Mouse (Mus musculus) midbrain, embryonic 13.5 days (tissue): Measurements from ENCODE around the gene Pih1d2. TPM values are rescaled to one million over a fixed set of nuclear protein-coding genes. Genes with fewer than 3 reads are reported as not detected.

Experiments used
- ATAC-seq: fragments of 200-750 bp; cut with Nextera tagmentation; 2 replicates; pipeline ENCODE4 v1.8.0; 2017; ENCODE audit warnings: mild to moderate bottlenecking, moderate TSS enrichment, moderate library complexity
- H3K27ac ChIP-seq: fragments of 300-500 bp; sonication (generic); 2 replicates; pipeline ENCODE4 v1.5.1; 2015; ENCODE audit warnings: inconsistent platforms, mild to moderate bottlenecking, moderate library complexity
- H3K27me3 ChIP-seq: fragments of 300-500 bp; sonication (generic); 2 replicates; pipeline ENCODE4 v1.6.1; 2015; ENCODE audit warnings: mild to moderate bottlenecking, inconsistent platforms
- H3K36me3 ChIP-seq: fragments of 300-500 bp; sonication (generic); 2 replicates; pipeline ENCODE4 v1.6.1; 2015; ENCODE audit warnings: mild to moderate bottlenecking, inconsistent platforms
- H3K4me1 ChIP-seq: fragments of 300-500 bp; sonication (generic); replicated peaks from 2 replicates; pipeline ENCODE4 v1.6.1; 2015; ENCODE audit warnings: inconsistent platforms
- H3K4me2 ChIP-seq: fragments of 300-500 bp; sonication (generic); replicated peaks from 2 replicates; pipeline ENCODE4 v1.6.1; 2015; ENCODE audit warnings: moderate library complexity, mild to moderate bottlenecking, inconsistent platforms
- H3K4me3 ChIP-seq: fragments of 300-500 bp; sonication (generic); replicated peaks from 2 replicates; pipeline ENCODE4 v1.5.1; 2015; ENCODE audit warnings: mild to moderate bottlenecking, inconsistent platforms
- H3K9ac ChIP-seq: fragments of 300-500 bp; sonication (generic); replicated peaks from 2 replicates; pipeline ENCODE4 v1.6.1; 2015; ENCODE audit warnings: mild to moderate bottlenecking, inconsistent platforms
- H3K9me3 ChIP-seq: fragments of 300-500 bp; sonication (generic); 2 replicates; pipeline ENCODE4 v1.6.1; 2016; ENCODE audit warnings: mild to moderate bottlenecking, inconsistent platforms
- WGBS: fragments of 180-500 bp; shearing (Covaris S2); methylation state at CpG from one replicate; pipeline ENCODE4 v1.1.7; 2015; 5-methylcytosine and 5-hydroxymethylcytosine counted together
- polyA plus RNA-seq: library from polyadenylated mRNA; unstranded; fragments of >200 nt; fragmentation: Nextera tagmentation; extraction: Ambion mirVana; gene quantifications from 2 replicates; pipeline ENCODE4 v1.2.1, GENCODE M21; 2015

Pih1d2 gene
- polyA plus RNA-seq, 1 experiment from 2014 or later = 5.5 TPM

GRCm38 (mm10) chr9:50633059-50633458 is 15.9 kb downstream of the Pih1d2 start:
- no peak overlapping the region for H3K4me2 ChIP-seq
- no peaks in the 10 kb centered on the region for H3K4me1 ChIP-seq
- peaks cover 46% of the 10 kb centered on the region for H3K36me3 ChIP-seq
- no peak for ATAC-seq
- H3K9me3 ChIP-seq = no peaks in the 10 kb centered on the region
- no peak overlapping the region for H3K9ac ChIP-seq
- no peak overlapping the region for H3K4me3 ChIP-seq
- H3K27me3 ChIP-seq = no peaks in the 10 kb centered on the region
- WGBS = 72% methylated on average over 2 of the region's 2 CpGs
- no peak overlapping the region for H3K27ac ChIP-seq

- no peaks in the 10 kb centered on the region for H3K9me3 ChIP-seq
- H3K4me2 ChIP-seq = no peak overlapping the region
- H3K27ac ChIP-seq = no peak overlapping the region
- ATAC-seq = no peak
- H3K4me1 ChIP-seq = no peaks in the 10 kb centered on the region
- no peaks in the 10 kb centered on the region for H3K27me3 ChIP-seq
- peaks cover 58% of the 10 kb centered on the region for H3K36me3 ChIP-seq
- 95% methylated on average over 11 of the region's 11 CpGs for WGBS
- H3K9ac ChIP-seq = no peak overlapping the region
- H3K4me3 ChIP-seq = no peak overlapping the region
Observed at GRCm38 (mm10) chr9:50634270-50634669, 17.1 kb downstream of the Pih1d2 start.

DNA sequence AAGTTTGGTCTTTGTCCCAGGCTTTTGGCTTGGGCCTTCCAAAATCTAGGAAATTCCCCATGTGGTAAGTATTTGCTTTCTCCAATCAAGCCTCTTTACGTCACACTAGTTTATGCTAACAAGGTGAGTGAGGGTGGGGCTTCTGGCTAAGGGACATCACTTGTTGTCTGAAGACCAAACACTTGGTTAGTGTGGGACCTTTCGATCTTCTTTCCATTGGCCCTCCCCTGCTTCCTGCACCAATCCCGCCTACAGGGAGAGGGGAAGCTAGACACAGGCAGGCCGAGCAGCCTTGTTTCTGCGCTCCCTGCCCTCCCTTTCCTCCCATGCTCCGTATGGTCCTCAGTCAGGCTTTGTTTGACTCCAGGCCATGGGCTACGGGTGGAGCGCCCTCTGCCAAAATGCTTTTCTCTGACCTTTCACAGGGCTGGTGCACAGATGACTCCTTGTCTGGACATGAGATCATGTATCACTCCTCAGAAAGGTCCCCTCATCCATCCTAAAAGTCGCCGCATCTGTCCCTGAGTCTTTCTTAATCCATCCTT is 29.8 kb downstream of the Pih1d2 start:
- H3K9me3 ChIP-seq = no peaks in the 10 kb centered on the region
- 80% methylated on average over 10 of the region's 10 CpGs for WGBS
- no peak for ATAC-seq

DNA sequence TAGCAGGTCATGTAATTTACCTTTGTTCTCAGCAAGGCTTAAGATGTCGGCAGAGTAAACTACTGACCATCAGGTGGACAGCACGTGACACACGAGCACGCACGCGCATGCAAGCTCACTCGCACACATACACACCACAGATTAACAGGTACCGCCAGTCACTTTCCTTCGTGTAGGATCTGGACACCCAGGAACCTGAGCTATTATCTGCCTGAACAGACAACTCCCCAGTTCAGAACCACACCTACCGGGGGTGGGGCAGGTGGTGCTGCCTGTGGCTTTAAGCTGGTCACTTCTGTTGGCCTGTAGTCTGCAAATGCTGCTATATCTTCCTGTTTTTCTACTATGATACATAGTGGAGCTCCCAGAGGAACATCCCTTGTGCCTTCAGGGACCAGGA is 33.4 kb downstream of the Pih1d2 start:
- whole genome bisulfite sequencing = 96% methylated on average over 10 of the region's 10 CpGs
- ATAC-seq = no peak
- Histone ChIP-seq H3K9me3 (no peaks in the 10 kb centered on the region), H3K36me3 (peaks cover 94% of the 10 kb centered on the region), H3K4me3 (no peak overlapping the region), H3K27me3 (no peaks in the 10 kb centered on the region), H3K4me1 (no peaks in the 10 kb centered on the region), H3K9ac (no peak overlapping the region), H3K27ac (no peak overlapping the region), H3K4me2 (no peak overlapping the region)

More for the DNA sequence above, 29.8 kb downstream of the Pih1d2 start:
- Histone ChIP-seq H3K4me3 (no peak overlapping the region), H3K27ac (no peak overlapping the region), H3K27me3 (no peaks in the 10 kb centered on the region), H3K9ac (no peak overlapping the region), H3K36me3 (peaks cover 93% of the 10 kb centered on the region), H3K4me2 (no peak overlapping the region), H3K4me1 (no peaks in the 10 kb centered on the region)

DNA sequence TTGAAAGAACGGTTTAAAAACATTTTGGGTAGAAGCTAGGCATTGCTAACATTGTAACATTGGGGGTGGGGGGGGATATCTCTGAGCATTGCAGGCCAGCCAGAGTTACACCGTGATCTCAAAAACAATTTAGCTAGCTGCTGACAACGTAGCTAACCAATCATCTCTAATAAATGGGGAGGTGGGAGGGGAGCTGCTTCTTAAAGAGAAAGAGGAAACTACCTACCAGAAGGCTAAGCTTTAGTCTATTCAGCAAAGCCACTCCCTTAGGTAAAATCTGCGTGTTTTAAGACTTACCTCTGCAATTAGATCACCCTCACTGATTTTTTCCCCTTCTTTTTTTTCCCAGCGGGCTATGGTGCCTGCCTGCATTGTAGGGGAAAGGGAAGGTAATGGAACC is 41.3 kb downstream of the Pih1d2 start:
- Histone ChIP-seq H3K4me1 (peaks cover 25% of the 10 kb centered on the region), H3K4me2 (peak overlapping the region; percentile 70), H3K4me3 (peak overlapping the region; percentile 90), H3K9me3 (no peaks in the 10 kb centered on the region), H3K27ac (peak overlapping the region; percentile 84; the same call in 1 of the 2 replicates), H3K27me3 (no peaks in the 10 kb centered on the region), H3K36me3 (peaks cover 32% of the 10 kb centered on the region), H3K9ac (peak overlapping the region; percentile 93)
- 31% methylated on average over 5 of the region's 5 CpGs for WGBS
- no peak for ATAC-seq

DNA sequence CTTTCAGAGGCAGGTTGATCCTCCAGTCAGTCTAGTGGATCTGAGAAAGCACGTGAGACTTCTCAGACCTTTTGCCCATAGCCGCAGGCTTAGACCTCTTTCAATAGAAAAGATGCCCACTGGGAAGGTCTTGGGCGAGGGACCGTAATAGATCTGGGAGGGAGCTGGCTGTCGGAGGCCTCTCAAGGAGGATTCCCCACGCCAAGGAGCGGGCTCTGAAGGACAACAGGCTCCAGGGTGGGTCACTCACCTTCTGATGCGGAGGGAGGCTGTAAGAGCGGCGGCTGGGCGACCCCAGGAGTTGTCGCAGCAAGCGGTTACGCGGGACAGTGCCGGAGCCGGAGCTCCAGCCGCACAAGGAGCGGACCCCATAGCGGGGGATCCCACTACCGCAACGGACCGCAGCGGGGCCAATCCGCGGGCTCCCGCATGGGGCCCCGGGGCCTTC is 41.8 kb downstream of the Pih1d2 start:
- under 1% methylated on average over 28 of the region's 28 CpGs for WGBS
- Histone ChIP-seq H3K36me3 (peaks cover 27% of the 10 kb centered on the region), H3K4me3 (peak overlapping the region; percentile 90), H3K27ac (peak overlapping the region; percentile 84), H3K4me1 (peaks cover 25% of the 10 kb centered on the region), H3K4me2 (peak overlapping the region; percentile 70), H3K9me3 (no peaks in the 10 kb centered on the region), H3K9ac (peak overlapping the region; percentile 93), H3K27me3 (no peaks in the 10 kb centered on the region)
- ATAC-seq = no peak

DNA sequence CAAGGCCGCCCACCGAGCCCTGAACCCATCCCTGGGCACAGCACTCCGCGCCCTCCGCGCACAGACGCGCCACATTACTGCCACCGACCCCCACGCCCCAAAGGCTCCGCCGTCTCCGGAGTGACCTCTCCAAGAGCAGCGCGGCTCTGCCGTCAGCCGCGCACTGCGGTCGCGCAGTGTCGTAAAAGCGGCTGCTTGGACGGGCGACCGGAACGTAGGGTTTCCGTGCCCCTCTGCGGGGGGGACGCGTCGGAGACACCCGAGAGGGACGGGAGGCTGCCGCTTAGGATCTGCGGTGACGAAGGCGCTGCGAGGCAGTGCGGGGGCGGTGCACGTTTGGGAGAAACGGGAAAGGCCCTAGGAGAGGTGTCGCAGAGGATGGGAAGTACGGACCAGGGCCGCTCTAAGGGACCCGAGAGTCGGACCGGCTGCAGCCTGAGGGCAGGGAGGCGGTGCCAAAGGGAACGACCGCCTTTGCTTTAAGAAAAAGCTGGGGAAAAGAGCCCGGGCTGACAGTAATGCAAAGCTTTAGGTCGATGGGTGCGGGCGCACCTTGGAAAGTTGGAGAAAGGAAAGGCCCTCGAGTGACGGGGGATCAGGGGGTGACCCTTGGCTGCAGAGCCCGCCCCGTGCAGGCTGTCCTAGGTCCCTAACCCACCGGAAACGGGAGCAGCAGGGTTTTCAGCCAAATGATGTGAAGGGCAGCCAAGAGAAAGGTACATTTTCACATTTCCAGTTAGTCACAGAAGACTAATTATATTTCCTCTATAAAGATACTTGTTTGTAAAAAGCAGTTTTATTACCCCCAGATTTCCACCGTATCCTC is 42.5 kb downstream of the Pih1d2 start, which contains the start of gene Dlat:
Dlat (minus strand) TSS at position 389 of the 826 bp plus-strand sequence.
- H3K4me2 ChIP-seq = peak within 1 kb of the TSS; percentile 70
- H3K27ac ChIP-seq = peak within 1 kb of the TSS; percentile 84
- H3K4me3 ChIP-seq = peak within 1 kb of the TSS; percentile 90
- H3K27me3 ChIP-seq = no peaks in the 10 kb centered on the region
- peaks cover 26% of the 10 kb centered on the region for H3K36me3 ChIP-seq
- no peaks in the 10 kb centered on the region for H3K9me3 ChIP-seq
- WGBS = under 1% methylated on average over 62 of the region's 63 CpGs
- peaks cover 25% of the 10 kb centered on the region for H3K4me1 ChIP-seq
- peak within 1 kb of the TSS; percentile 93 for H3K9ac ChIP-seq
- ATAC-seq = peak; percentile 95

- peaks cover 26% of the 10 kb centered on the region for H3K36me3 ChIP-seq
- peak overlapping the region; percentile 93 for H3K9ac ChIP-seq
- ATAC-seq = no peak
- H3K27ac ChIP-seq = no peak overlapping the region; the same call in 1 of the 2 replicates
- H3K27me3 ChIP-seq = no peaks in the 10 kb centered on the region
- no peaks in the 10 kb centered on the region for H3K9me3 ChIP-seq
- peaks cover 25% of the 10 kb centered on the region for H3K4me1 ChIP-seq
- peak overlapping the region; percentile 70 for H3K4me2 ChIP-seq
- WGBS = 17% methylated on average over 12 of the region's 12 CpGs
- peak overlapping the region; percentile 90 for H3K4me3 ChIP-seq
Observed at GRCm38 (mm10) chr9:50660431-50660830, 43.3 kb downstream of the Pih1d2 start.

DNA sequence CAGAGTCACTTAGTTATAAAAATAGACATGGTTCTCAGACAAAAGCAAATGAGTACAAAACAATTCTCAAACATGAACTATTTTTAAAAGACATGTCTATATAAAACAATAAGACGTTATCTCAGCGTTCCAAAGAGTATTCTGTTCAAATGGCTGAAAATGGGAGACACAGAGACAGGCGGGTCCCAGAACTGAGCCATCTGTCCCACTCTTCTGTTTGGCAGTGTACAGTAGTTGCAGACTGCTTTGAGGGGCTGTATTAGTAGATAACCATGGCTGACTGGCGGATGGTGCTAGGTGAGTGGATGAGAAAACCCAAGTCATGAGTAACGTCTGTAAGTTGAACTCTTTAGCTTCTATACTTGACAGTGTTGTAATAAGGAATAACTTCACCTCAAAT is 47.7 kb downstream of the Pih1d2 start:
- no peaks in the 10 kb centered on the region for H3K9me3 ChIP-seq
- H3K4me1 ChIP-seq = peaks cover 6% of the 10 kb centered on the region
- no peak overlapping the region for H3K27ac ChIP-seq
- ATAC-seq = no peak
- no peak overlapping the region for H3K9ac ChIP-seq
- no peak overlapping the region for H3K4me2 ChIP-seq
- no peaks in the 10 kb centered on the region for H3K27me3 ChIP-seq
- no peak overlapping the region for H3K4me3 ChIP-seq
- peaks cover 53% of the 10 kb centered on the region for H3K36me3 ChIP-seq
- WGBS = 89% methylated on average over 5 of the region's 5 CpGs

DNA sequence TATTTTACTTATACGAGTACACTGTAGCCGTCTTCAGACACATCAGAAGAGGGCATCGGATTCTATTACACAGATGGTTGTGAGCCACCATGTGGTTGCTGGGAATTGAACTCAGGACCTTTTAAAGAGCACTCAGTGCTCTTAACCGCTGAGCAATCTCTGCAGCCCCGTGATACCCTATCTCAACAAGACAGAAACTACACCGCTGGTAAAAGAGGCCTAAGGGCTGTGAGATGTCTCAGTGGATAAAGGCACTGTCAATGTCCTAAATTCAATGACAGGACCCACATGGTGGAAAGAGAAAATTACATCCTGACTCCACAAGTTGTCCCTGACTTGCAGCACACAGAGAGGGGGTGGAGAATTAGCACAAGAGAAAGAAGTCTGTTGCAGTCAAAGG is 49.3 kb downstream of the Pih1d2 start:
- Histone ChIP-seq H3K4me2 (no peak overlapping the region), H3K36me3 (peaks cover 56% of the 10 kb centered on the region), H3K9ac (no peak overlapping the region), H3K4me1 (no peaks in the 10 kb centered on the region), H3K4me3 (no peak overlapping the region), H3K27me3 (no peaks in the 10 kb centered on the region), H3K27ac (no peak overlapping the region), H3K9me3 (no peaks in the 10 kb centered on the region)
- WGBS = 87% methylated on average over 6 of the region's 6 CpGs
- ATAC-seq = no peak

GRCm38 (mm10) chr9:50667579-50668498 is 50.7 kb downstream of the Pih1d2 start:
- no peak overlapping the region for H3K4me3 ChIP-seq
- 87% methylated on average over 8 of the region's 8 CpGs for WGBS
- H3K4me1 ChIP-seq = no peaks in the 10 kb centered on the region
- no peak overlapping the region for H3K4me2 ChIP-seq
- H3K27ac ChIP-seq = no peak overlapping the region
- H3K9ac ChIP-seq = no peak overlapping the region
- no peaks in the 10 kb centered on the region for H3K9me3 ChIP-seq
- H3K36me3 ChIP-seq = peaks cover 56% of the 10 kb centered on the region
- H3K27me3 ChIP-seq = no peaks in the 10 kb centered on the region
- no peak for ATAC-seq
